Mouse (Mus musculus) layer of hippocampus, postnatal 14 days (tissue): ENCODE data around the gene Kif15. TPM values are rescaled to one million over a fixed set of nuclear protein-coding genes. Genes with fewer than 3 reads are reported as not detected.

Experiments
- DNase-seq, 2 experiments: peaks; one replicate each; pipeline ENCODE4 v3.0.0; 2021 to 2022; ENCODE audit warnings: low spot score in 2 of 2, mixed read lengths in 1 of 2
- long read RNA-seq, 2 experiments: library from polyadenylated mRNA; stranded (forward); transcript quantifications; one replicate each; pipeline ENCODE4 v2.0.0; 2021
- total RNA-seq, 2 experiments: library from RNA; stranded (reverse); gene quantifications; 2 replicates each; pipeline ENCODE4 v1.2.3; 2021

Kif15 gene
- total RNA-seq, result 1 to 10 TPM; 1.6 to 2.6 TPM
- long read RNA-seq, experiment 1, partial matches to known transcripts, result 0 of 1 reads
- long read RNA-seq, experiment 1, other reads (novel, unspliced or antisense), result 1 of 1 reads
- long read RNA-seq, experiment 2, result 0 reads

DNA sequence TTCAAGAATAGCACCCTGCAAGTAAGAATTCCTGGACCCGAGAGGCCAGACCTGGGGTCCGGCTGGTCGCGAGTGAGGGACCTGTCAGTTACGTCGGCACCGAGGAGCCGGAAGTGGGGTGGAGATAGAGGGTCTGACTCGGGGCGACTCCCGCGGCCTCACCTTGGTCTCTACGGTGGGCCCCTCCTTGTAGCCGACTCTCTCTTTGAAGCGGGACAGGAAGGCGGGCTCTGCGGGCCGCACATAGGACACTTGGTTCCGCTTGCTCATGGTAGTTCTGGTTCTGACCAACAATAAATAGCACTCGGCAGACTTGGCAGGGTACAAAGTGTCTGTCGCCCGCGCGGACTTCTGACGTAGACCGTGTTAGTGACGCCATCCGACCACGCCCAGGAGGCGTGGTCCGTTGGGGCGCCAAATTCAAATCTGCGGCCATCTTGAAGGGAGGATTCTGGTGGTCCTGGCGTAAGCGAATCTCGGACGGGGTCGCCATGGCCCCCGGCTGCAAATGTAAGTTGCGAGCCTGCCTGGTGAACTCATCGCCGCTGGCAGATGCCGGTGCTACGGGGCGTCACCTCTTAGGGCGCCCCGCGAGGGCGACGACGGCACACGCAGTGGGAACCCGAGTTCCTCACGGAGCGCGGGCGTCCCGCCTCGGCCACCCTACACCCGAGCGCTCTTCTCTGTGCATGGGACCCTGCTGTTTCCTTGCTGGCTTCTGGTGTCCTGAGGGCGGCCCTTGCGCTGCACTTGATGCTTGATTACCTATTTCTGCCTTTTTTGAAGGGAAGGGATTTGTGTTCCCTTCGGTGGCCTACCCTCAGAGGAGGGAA is at the start of gene Kif15, which contains the start of gene 1110059G10Rik:
Gene Kif15 (plus strand): TSS at position 404 of the 833 bp plus-strand sequence.
Gene 1110059G10Rik (minus strand): TSS at position 358 of the 833 bp plus-strand sequence.
- peak; percentile 95 to 96 for DNase-seq

DNA sequence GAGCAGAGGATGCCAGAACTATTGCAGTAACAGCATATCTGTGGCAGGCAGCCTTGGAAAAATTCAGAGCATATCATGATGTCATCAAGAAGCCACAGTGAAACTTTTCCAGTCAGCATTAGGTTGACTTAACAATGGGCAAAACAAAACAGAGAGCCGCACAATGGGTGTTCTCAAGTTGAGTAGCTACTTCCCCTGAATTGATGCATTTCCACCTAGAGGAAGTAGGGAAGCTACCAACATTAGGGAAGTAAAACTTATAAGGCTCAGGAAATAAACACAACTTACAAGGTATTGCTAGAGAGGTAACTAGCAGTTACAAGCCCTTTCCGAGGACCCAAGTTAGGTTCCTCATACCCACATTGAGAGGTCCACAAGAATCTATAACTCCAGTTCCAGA is 49.8 kb upstream of the Kif15 start:
- DNase-seq, result no peak

DNA sequence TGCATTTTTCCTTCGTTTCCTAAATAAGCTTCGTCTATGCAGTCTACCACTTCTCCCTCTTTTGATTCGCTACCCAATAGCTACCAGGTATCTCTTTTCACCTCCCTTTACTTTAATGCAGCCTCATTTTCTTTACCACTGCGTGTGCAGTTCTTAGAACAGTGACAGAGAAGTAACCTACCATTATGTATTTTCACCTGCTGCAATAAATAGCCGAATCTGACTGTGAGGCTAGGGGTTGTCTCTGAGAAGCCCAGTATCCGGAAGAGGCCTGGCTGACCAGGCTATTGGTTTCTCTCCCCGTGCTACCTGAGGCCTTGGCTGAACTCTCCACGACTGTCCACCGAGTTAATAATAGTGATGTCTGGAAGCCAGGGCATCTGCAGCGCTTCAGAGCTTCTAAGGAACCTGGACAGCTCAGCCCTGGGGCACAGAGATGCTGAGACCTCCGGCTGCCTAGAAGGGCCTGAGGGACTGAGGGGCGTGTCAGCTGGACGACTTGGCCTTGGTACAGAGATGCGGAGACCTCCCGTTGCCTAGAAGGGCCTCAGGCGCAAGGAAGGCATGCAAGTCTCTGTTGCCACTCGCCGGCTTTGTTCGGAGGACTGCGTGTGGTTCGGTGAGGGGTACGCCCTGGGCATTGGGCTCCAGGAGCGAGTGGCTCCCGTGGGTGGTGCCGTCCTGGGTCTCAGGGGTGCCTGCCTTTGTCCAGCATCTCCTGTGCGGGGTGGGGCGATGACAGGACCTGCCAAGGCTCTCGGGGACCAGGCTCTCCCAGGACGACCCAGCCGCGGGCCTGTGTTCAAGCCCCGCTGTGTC is 47.9 kb upstream of the Kif15 start:
- DNase-seq, result peak; percentile 40 to 56

DNA sequence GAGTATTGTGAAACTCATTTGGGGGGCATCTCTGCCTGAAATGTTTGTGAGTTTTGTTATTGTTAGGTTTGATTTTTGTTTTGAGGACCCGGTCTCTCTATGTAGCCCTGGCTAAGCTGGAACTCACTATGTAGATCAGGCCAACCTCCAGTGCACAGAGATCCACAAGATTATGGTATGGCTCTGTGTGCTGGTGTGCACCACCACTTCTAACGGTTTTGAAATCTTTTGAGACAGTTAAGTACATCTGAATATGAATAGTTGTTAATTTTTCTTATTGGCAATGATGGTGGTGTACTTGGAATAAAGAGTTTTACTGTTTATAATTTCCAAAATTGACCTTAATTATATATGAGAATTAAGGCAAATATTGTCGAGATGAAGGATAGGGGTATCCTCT is 28.4 kb upstream of the Kif15 start:
- no peak for DNase-seq

DNA sequence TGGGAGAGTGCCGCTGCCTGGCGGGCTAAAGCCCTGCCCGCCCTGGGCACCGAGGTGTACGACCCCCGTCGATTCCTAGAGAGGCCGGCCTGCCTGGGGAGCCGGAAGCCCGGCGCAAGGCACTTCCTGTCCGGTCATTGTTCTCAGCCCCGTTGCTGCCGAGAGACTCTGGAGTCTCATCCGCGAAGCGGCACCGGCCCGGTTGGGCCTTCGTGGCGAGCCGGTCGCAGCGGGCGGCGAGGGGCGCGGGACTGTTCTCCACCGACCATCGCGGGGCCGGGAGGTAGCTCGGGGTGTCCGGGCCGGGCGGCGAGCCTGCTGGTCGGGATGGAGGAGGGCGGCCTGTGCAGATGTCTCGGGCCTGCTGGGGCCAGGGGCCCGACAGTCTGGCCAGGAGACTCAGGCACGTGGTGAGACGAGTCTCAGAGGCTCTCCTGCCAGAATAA is 27.9 kb upstream of the Kif15 start, which contains the start of gene Zfp105:
Gene Zfp105 (plus strand): TSS at position 137 of the 446 bp plus-strand sequence.
- peak; percentile 70 to 80 for DNase-seq

DNA sequence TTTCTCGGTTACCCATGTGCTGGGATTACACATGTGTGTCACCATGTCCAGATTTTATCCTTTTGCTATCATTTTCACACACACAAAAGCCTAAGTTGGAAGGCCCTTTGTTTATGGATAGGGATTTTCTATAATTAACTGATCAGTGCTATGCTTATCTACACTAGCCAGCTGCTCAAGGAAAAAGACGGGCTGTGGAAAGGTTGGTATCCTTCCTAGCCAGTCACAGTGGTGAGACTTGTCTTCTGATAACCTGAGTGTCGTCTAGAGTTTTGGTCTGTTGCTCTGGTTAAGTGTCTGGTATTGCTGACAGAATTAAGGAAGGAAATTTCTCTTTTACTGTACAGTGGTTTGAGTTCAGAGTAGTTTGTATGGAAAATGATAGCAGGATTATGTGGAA is 21.9 kb upstream of the Kif15 start:
- no peak for DNase-seq

DNA sequence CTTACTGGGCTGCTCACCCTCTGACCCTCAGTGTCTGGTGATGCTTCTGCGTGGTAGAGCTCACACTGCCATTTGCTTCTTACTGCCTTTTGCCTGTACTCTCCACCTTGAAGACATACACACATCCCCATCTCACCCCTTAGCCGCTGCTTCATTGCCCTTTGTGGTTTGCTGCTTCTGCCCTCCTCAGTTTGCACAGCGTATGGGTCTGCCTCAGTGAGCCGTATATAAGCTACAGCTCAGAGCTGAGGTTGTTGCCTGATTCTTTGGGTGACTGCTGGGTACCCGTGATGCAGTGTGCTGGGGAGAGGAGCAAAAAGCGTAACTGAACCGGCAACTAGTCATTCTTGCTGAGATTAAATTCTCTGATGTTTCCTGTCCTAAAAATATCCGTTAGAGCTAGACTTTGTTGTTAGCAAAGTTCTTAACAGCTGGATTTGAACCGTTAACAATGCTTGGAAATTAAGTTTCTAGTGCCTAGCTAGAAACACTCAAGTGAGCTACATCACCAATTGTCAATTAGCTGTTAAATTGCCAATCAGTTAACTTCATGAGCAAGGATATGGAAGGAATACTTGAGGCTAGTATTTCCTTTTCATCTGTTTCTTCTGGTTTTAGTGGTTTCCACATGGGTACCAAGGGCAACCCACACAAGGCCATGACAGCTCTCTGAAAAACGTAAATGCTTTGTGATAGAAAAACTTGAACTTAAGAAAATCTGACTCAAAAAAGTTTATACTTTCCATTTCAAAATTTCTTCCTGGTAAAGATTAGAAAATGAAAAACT is 47.8 kb downstream of the Kif15 start:
- no peak for DNase-seq

DNA sequence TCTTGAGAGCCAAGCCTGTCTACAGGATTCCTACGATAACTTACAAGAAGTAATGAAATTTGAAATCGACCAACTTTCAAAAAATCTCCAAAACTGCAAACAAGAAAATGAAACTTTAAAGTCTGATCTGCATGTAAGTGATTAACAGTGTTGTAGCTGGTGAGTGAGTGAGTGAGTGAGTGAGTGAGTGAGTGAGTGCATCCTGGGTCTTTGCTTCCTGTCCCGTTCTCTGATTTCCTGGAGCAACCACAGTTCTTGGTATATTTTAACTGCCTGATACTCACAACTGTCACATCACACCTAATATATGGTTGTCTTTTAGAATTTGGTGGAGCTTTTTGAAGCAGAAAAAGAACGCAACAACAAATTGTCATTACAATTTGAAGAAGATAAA is 48.3 kb downstream of the Kif15 start:
- no peak for DNase-seq

DNA sequence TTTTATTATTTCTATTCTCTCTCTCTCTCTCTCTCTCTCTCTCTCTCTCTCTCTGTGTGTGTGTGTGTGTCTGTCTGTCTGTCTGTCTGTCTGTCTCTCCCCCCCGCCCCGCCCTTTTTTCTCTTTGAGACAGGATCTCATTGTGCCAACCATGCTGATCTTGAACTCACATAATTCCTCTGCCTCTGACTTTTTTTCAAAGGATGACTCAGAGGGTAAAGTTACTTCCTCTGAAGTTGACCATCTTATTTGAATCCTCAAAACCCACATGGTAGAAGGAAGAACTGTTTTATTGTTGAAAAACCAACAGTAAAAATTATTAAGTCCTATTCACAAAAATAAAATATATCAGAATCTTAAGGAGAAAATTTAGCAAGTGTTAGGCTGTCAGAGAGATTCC is 53.9 kb downstream of the Kif15 start:
- no peak for DNase-seq

DNA sequence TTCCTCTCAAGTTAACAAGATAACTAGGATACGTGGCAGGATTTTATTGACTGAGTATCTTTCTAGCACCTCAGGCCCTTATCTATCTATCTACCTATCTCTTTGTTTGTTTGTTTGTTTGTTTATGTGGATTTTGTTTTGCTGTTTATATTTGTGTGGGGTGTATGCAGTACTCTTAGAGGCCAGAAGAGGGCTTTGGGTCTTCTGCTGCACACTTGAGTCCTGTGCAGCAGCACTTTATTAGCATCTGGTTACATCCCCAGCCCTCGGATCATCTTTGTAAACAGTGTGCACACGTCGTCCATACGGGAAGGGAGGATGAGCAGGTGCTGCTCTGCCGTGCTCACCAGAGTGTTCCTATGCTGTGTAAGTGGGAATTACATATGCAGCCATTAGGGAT is 55.2 kb downstream of the Kif15 start:
- no peak for DNase-seq

DNA sequence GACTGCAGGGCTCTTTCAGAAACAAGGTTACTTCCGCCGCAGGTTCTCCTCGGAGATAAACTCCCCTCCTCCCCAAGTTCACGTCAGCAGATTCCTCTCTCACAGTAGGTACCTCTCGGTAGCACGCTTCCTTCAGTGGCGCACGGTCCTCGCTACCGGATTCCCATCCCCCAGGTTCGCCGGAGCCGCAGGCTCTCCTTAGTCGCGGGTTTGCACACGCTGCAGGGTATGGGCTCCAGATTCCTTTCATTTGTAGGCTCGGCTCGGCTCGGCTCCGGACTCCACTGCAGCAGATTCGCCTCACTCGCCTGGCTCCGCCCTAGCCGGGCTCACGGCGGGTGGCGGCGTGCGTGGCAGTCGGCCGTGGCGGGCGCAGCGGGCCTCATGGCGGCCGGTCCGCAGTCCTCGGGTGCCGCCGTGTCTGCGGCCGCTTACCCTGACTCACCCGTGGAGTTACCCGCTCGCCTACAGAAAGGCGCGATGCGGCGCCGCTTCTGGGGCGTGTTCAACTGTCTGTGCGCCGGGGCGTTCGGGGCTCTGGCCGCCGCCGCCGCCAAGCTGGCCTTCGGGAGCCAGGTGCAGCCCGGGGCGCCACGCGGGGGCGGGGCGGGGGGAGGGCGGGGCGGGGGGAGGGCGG is 70.3 kb downstream of the Kif15 start, which contains the start of gene Tmem42:
Gene Tmem42 (plus strand): TSS at position 332 of the 637 bp plus-strand sequence.
- DNase-seq, result peak; percentile 87 to 88

DNA sequence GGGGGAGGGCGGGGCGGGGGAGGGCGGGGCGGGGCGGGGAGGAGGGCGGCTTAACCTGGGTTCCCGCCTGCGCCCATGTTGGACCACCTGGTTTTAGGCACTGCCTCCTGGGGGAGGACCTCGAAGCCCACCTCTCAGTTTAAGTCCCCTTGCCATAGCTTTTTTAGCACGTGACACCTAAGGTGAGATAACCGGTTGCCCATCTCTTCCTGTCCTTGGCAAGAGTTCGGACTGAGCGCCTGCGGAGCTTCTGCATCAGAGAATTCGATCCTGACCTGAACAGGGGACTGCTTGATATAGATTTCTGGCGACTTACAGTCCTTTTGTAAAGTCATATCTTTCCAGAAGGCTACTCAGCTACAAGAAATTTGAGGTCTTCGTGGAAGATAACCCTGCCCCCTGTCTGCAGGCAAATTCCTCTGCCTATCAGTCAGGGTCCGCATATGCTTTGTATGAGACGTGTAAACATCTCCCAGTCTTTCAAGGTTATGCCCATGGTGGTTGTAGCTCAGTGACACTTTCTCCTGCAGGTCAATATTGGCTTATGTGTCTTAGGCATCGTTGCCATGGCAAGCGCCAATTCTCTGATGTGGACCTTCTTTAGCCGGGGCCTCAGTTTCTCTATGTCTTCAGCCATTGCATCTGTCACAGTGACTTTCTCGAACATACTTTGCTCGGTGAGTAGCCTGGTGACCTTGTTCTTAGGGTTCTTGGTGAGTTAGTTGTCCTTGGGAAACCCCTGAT is 71.0 kb downstream of the Kif15 start:
- DNase-seq, result peak; percentile 23 to 26

DNA sequence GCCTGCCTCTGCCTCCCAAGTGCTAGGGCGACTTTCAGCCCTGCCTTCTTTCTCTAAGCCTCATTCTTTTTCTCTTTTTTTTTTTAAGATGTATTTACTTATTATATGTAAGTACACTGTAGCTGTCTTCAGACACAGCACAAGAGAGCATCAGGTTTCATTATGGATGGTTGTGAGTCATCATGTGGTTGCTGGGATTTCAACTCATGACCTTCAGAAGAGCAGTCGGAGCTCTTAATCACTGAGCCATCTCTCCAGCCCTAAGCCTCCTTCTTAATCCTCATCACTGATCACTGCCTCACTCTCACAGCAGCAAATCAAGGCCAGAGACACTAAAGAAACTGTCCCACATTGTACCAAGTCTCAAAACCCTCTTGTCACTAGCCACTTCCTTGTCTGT is 73.4 kb downstream of the Kif15 start:
- DNase-seq, result no peak

DNA sequence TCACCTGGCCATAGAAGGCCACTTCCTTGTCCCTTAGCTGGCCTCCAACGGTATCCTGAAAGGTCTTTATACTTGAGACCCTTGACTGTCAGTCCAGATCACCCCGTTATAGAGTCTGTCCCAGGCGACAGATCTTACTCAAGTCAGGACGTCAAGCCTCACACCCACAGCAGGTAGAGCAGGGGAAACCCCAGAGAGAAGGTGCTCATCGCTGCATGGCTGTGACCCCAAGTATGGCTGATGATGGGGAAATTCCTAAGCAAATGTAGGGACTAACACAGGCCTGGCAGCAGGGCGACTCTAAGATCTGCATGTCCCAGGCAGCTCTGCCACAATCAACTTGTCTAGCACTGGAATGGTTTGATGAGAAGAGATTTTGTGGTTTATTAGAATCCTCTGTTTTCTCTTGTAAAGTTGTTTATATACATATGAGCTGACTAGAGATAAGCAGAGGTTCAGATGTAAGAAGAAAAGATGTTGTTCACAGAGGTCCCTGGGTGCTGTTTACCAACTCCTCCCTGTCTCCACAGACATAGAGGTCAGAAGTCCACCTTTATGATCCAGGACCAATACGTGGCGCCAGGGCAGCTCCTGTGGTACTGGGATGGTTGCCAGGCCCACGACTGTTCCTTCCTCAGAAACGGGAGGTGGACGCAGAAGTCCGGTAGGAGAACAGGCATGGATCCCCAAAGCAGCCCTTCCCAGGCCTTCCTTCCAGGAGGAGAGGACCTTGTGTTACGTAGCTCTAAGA is 80.8 kb downstream of the Kif15 start:
- no peak for DNase-seq

DNA sequence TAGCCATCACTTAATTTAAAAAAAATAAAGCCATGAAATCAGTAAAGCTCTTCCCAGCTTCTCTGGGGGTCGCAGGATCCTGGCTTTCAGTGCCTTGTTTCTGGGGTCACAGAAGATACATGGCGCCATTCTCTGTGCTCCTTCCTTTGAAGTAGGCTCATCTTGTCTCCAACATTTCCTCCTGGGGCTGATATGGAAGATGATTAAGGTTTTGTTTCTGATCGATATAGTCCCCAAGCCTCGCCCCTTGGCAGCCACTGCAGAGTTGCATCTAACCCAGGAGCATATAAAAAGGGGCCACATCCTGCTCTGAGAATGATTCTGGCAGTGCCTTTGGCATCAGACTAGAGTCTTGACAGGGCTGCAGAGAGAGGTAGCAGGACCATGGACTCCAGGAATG is 83.6 kb downstream of the Kif15 start, which contains the start of gene Tgm4:
Gene Tgm4 (plus strand): TSS at position 301 of the 400 bp plus-strand sequence.
- DNase-seq, result no peak

DNA sequence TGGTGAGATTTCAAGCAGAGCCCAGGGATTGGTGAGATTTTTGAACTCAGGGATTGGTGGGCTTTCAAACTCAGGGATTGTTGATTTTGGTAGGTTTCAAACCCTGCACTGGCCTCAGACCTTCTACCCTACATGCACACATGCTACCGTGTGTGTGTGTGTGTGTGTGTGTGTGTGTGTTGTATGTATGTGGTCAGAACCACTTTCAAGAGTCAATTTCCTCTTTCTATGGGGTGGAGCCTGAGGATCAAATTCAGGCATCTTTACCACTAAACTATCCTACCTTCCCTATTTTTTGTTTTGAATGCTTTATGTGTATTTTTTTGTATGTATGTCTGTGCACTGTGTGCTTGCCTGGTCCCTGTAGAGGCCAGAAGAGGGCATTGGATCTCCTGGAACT is 96.8 kb downstream of the Kif15 start:
- no peak for DNase-seq

DNA sequence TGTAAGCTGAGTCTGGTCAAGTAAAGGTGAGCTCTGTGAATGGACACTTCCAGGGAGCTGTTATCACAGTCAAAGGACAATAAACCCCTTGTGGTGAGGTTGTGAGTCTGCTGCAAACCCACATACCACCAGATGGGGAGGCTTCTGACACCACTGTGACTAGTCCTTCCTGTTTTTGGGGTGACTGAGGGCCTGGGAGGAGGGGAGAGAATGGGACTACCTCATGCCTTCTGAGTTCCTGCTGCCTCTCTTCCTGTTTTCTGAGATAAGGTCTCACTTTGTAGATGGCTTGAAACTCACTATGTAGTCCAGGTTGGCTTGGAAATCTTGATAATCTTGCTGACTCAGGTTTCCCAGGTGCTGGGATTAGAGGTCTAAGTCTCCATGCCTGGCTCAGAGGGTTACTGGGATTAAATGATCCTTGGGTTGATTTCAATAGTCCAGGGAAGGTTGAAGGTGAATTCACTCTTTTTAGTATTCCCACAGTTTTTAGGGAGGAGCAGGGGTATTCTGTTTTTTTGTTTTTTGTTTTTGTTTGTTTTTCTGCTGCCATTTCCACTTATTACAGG is 108.0 kb downstream of the Kif15 start:
- no peak for DNase-seq

DNA sequence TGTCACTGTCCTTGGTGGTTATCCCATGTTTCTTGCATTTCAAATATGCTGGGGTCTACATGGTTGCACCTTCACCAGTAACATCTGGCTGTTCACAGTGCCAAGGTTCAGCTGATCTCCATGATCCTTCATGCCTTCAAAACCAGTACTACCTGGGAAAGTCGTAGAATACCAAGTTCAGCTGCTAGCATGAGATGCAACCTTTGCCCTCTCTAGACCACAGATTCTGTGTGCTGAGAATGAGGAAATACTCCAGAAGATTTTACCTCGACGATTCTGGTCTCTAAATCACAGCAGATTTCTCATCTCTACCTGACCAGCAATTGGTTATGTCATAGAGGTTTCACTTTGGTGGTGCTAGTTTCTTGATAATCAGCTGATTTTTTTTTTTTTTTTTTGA is 109.3 kb downstream of the Kif15 start:
- DNase-seq, result no peak
